Mouse (Mus musculus) CD4-positive naive resting alpha-beta T cell, adult 76 days (primary cell): Measurements from ENCODE around the gene Ccdc159. TPM values are rescaled to one million over a fixed set of nuclear protein-coding genes. Genes with fewer than 3 reads are reported as not detected.

Source experiments
- total RNA-seq: library from RNA; stranded (reverse); gene quantifications from one replicate; pipeline ENCODE4 v1.2.4, GENCODE M21; 2023

The Ccdc159 gene
- not detected for total RNA-seq

DNA sequence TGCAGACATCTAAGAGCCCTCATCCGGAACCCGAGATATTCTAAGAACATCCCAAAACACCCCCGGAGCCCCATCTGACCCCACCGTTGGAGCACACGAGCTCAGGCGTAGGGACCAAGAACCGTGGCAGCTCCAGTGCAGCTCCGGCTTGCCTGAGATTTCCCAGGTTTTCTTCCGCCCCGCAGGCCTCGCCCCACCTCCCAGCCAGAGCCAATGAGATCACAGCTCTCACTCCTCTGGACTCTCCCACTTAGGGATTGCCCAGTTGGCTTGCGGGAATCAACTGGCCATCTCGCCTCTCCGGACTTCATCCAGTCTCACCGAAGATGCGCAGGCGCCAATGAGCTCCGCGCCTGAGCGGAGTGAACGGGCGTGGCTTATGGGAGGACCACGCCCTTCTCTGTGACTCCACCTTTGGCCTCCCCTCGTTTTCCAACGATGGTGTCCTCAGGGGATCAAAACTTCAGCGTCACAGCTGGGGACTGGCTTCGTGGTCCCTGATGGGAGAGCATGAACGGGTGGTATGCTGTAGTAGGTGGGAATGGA, at the start of gene Ccdc159, which contains the start of gene Tmem205:
Gene Ccdc159 (plus strand): TSS at position 264 of the 546 bp plus-strand sequence.
Gene Tmem205 (minus strand): TSS at position 349 of the 546 bp plus-strand sequence.

GRCm38 (mm10) chr9:21918035-21918592, 9.2 kb upstream of the Ccdc159 start, which contains the start of gene Rab3d:
Gene Rab3d (minus strand): TSS chr9:21918192.

DNA sequence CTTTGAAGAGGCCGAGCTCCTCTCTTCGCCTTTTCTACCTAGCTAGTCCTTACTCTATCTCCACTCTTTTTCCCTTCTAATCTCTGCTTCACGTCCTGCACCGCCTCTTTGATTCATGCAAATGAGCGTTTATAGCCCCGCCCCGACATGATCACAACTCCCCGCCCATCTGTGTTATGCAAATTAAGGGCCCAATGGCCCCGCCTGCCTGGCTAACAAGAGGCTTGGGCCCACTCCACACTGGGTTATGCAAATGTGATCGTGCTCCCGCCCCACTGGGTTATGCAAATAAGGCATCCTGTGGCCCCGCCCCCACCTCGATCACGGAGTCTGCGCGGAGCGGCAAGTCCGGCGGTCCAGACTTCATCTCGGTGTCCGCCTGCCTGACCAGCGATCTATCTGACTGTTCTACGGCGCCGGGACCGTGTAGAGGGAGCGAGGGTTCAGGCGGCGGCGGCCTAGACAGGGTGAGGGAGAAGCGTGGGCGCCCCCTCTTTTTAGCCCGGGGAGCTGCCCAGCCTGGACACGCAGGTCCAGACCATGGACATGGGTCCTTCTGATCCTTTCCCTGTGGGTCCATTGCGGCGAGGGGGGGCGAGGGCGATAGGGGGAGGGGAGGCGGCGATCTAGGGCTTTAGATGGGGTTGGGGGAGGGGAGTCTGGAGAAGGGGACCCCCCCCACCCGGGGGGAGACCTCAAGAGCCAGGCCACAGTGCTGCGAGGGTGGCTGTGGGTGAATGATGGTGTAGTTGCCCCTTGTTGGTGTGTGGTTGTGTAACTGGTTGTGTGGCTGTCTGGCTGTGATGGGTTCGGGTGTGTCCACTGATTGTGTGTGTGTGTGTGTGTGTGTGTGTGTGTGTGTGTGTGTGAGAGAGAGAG, 9.7 kb downstream of the Ccdc159 start, which contains the start of gene Plppr2:
Gene Plppr2 (plus strand): TSS at position 342 of the 879 bp plus-strand sequence.

GRCm38 (mm10) chr9:21955570-21956281, 28.5 kb downstream of the Ccdc159 start, which contains the start of gene Swsap1:
Gene Swsap1 (plus strand): TSS chr9:21955755.

DNA sequence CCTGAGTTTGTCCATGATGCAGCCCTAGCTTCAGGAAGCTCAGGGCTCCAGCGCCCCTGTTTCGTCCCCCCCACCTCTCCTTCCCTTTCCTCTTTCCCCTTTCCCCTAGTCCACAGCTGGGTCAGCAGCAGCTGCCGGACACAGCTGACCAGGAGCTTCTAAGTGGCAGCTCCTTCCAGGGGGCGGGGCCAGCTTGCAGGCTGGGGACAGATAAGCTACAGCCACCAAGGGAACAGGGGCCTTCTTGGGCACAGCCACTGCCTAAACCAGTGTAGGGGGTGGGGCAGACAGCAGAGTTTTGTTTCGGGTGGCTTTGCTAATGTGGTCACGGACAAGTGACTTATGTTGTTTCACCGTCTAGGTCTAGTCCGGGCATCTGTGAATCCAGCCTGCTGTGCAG, 36.1 kb downstream of the Ccdc159 start, which contains the start of gene Epor:
Gene Epor (minus strand): TSS at position 90 of the 400 bp plus-strand sequence.

Other genes with a start within 250 kb of the Ccdc159 start
- 45.3 TPM for gene Ldlr, start 204.0 kb upstream of the Ccdc159 start, total RNA-seq
- 1.6 TPM for gene Spc24, start 167.2 kb upstream of the Ccdc159 start, total RNA-seq
- not detected for gene Kank2, start 128.7 kb upstream of the Ccdc159 start, total RNA-seq
- gene Angptl8, start 92.0 kb upstream of the Ccdc159 start, total RNA-seq: not detected
- gene Dock6, start 74.8 kb upstream of the Ccdc159 start, total RNA-seq: 6.3 TPM
- gene Rab3d, start 9.3 kb upstream of the Ccdc159 start, total RNA-seq: 6.6 TPM
- not detected for gene Tmem205, start 85 bp downstream of the Ccdc159 start, total RNA-seq
- gene Plppr2, start 9.6 kb downstream of the Ccdc159 start, total RNA-seq: 0.56 TPM
- 7.1 TPM for gene Swsap1, start 28.3 kb downstream of the Ccdc159 start, total RNA-seq
- gene Epor, start 36.0 kb downstream of the Ccdc159 start, total RNA-seq: 0.38 TPM
- gene Rgl3, start 62.0 kb downstream of the Ccdc159 start, total RNA-seq: not detected
- gene Ccdc151, start 75.2 kb downstream of the Ccdc159 start, total RNA-seq: not detected
- 72.4 TPM for gene Prkcsh, start 75.3 kb downstream of the Ccdc159 start, total RNA-seq
- gene Elavl3, start 124.6 kb downstream of the Ccdc159 start, total RNA-seq: 0.15 TPM
- not detected for gene Gm49318, start 143.8 kb downstream of the Ccdc159 start, total RNA-seq
- gene Zfp653, start 143.9 kb downstream of the Ccdc159 start, total RNA-seq: 26.8 TPM
- 29.2 TPM for gene Ecsit, start 158.0 kb downstream of the Ccdc159 start, total RNA-seq
- not detected for gene Cnn1, start 171.7 kb downstream of the Ccdc159 start, total RNA-seq
- 30.4 TPM for gene Elof1, start 189.7 kb downstream of the Ccdc159 start, total RNA-seq
- gene Acp5, start 208.2 kb downstream of the Ccdc159 start, total RNA-seq: 167 TPM
- 11.3 TPM for gene Pigyl, start 229.4 kb downstream of the Ccdc159 start, total RNA-seq